Mouse (Mus musculus): ENCODE results near the gene Ptpa. TPM values are rescaled to one million over a fixed set of nuclear protein-coding genes. Genes with fewer than 3 reads are reported as not detected.

The Ptpa gene
- total RNA-seq, 2 experiments from 2014 or later, result 134 to 138 TPM

DNA sequence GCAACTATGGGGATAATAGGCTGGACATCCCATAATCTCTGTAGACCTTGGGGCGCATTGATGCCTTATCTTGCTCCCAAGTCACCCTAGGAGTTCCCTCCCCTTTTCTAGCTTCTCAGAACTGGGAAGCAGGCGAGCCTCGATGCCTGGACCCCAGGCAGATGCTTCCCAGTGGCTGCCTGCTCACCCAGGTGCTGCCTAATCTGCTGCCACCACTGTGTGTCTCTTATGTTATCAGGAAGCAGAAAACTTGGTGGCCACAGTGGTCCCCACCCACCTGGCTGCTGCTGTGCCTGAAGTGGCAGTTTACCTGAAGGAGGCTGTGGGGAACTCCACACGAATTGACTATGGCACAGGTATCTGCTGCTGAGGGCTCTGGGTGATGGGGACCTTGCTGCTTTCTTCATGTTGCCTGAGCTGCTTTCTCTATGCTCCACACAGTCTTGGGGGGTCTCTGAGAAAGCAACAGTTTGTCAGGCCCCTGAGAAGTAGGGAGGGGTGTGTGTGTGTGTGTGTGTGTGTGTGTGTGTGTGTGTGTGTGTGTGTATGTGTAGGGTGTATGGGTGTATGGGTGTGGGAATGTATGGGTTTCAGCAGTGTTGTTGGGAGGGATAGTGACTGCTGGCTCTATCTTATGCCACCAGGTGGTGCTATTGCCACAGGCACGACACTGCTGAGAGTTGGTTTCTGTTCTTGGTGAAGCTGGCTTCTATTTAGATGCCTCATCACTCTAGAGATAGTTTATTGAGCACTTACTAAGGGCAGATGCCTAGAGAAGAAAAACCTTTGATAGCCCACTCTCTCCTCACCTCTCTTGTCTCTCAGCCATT, 19.7 kb downstream of the Ptpa start:
- peak; percentile 64 to 67 for DNase-seq (ENCODE audit: low spot score in 2 of 2)

DNA sequence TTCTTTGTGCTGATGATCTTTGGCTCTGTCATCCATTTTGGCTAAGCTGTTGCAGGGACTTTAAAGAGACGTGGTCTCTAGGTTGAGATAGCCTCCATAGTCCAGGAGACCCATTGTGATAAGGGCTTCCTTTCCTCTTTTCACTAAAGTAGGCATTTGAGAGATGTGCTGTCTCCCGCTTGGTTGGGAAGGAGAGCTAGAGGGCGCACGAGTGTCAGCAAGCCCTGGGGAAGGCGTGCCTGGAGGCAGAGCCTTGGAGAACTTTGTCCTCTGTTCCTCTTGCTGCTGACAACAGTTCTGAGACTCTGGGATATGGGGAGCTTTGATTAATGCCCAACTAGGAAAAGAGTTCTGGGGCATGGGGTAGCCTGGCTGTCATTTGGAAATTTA, 20.3 kb downstream of the Ptpa start:
- DNase-seq (ENCODE audit: low spot score in 2 of 2), result peak in 1 of 2 experiments; percentile 44

DNA sequence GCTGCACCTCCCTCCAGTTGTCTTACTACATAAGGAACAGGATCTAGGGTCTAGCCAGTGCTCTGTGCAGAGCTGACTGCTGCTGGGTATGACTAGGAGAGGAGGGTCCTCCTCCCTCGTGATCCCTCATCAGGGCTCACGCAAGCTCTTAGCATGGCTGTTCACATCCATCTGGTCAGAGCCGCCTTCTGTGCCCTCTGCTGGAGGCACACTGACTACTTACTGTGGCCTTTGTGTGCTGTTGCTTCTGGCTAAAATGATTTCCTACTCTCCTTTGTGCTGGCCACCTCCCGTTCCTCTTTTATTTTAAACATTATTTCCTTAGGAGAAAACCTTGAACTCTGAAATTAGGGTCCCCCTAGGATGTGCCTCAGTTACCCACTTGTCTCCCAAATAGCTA, 21.0 kb downstream of the Ptpa start:
- DNase-seq (ENCODE audit: low spot score in 2 of 2), result no peak

DNA sequence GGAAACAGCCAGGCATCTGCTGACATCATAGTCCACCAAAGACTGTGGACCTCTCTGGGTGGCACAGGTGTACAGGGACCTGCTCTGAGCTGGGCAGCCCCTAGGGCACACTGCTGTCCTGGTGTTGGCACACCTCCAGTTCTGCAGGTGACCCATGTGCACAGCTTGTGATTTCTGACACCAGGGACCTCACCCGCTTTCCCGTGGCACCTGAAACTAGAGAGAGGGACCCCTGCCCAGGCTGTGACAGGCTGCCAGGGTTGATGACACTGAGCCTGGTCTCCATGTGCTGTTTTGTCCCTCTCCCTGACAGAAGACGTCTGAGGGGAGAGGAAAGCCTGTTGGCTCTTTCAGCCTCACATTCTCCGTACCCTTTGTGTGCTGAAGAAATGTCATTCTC, 22.0 kb downstream of the Ptpa start:
- DNase-seq (ENCODE audit: low spot score in 2 of 2), result no peak

DNA sequence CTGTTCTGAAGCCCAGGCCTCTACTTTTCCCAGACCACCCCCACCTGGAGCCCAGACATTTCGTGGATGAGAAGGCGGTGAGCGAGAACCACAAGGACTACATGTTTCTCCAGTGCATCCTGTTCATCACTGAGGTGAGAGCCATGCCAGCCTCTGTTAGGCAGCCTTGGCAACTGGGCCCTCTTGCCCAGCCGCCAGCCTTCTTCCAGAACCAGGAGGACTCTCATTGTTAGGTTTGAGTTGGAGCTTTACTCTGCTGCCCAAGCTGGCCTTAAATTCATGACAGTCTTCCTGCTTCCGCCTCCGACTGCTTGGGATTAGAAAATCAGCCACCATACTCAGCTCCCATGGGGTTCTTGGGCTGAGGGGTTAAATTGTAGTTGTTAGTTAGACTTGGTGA, 23.8 kb downstream of the Ptpa start:
- no peak for DNase-seq (ENCODE audit: low spot score in 2 of 2)

DNA sequence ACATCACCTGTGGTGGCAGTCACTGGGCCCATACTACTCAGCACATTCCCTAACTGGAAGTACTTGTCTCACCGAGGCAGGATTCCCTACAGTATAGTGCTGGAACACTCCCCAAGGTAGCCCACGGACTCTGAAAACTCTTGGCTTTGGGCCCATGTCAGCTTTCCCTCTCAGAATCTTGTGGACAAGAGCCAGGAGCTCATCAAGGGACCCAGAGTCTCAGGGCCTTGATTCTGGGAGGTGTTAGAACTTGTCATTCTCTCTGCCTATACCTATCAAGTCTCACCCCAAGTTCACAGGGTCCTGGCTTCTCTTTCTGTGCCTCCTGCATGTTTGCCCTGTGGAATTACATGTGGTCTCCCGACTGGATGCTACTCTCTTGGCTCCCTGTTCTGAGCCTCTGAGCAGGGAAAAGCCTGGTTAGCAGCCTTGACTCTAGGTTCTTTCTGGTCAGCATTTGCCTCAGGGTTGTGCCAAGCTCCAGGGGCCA, 24.4 kb downstream of the Ptpa start:
- no peak for DNase-seq (ENCODE audit: low spot score in 2 of 2)

DNA sequence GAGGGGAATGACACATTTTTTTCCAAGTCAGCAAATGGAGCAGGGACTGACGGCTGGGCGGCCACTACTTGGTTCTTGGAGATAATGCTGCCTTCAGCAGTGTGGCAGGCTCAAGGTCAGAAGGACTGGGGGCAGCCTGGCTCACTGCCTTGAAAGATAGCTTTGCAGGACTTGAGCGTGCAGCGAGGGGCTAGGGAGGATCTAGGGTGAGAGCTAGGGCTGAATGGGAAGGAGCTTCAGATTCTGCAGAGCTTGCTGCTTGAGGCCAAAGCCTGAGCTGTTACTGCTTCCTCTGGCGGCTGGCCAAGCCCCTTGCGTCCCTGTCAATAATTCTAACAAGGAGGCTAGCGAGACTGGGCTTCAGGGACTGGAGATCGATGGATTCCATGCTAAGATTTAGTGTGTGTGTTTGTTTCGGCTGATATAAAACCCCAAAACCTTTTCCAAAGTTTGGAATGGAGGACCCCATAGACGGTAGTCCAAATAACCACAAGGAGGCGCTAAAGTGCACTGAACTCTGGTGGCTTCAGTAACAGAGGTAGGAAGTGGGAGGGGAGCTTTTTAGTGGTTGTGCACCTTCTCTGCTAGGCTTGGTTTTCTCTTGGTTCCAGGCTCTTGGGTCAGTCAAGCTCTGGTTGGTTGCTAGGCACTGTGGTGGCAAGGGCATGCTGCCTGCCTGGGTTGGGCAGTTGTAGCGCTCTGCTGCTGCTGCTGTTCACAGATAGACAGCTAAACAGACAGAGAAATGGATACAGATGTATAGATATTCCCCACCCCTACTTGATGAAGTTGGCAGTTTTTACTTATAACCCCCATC, 25.1 kb downstream of the Ptpa start:
- peak; percentile 67 for DNase-seq (ENCODE audit: low spot score in 2 of 2)

DNA sequence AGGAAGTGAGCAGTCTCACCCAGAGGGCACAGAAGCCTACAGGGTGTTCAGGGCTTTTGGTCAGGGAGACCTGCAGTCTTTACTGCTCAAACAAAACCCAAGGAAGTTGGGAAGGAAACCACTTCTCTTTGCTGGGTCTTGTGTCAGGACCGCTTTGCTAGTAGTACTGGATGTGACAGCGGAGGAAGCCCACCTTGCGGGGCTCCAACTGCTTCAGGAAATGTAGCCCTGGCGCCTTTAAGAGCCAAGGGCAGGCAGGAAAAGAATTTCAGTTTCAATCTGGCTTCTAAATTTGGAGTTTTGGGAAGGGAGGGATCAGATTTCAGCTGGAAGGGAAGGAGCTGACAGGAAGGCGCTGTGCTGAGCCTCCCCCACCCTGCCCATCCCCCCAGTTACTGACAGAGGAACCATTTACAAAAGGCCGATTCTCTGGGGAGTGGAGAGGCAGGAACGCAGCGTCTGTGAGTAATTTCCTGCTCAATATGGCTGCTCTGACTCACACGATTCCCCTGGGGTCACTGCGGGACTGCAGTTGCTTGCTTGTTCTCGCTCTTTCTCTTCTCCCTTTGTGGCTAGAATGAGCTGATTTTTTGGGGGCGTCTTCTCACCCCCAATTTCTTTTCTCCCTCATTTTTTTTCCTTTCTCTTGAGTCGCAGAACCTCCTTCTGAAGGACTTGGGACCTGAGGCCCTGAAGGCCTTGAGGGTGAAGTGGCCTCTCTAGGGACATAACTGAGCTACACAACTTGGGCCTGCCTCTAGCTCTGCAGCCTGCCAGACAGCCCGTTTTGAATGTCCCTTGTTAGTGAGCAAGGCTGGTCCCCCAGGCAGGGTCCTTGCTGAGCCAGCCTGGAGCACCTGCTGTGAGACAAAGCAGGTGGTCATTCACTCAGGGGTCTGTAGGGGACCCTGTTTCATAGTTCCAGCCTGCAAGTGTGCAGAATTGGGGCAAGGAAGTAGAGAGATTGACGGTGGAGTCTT, 26.0 kb downstream of the Ptpa start:
- peak; percentile 55 to 61 for DNase-seq (ENCODE audit: low spot score in 2 of 2)

DNA sequence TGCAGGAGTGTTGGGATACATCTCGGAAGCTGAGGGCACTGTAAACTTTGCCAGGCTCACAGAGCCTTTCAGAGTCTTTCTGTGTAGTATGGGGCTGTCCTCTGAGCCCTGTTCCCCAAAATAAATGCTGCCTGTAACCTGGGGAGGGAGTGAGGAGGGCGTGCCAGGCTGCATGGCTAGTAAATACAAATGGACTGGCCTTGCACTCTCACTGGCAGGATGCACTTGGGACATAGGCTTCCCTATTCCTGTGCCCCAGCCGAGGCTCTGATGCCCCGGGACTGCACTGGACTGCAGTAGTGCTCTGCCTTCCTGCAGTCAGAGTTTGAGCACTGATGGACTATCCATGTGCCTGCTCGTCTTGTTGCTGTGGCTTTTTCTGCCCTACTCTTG, 26.7 kb downstream of the Ptpa start:
- no peak for DNase-seq (ENCODE audit: low spot score in 2 of 2)

DNA sequence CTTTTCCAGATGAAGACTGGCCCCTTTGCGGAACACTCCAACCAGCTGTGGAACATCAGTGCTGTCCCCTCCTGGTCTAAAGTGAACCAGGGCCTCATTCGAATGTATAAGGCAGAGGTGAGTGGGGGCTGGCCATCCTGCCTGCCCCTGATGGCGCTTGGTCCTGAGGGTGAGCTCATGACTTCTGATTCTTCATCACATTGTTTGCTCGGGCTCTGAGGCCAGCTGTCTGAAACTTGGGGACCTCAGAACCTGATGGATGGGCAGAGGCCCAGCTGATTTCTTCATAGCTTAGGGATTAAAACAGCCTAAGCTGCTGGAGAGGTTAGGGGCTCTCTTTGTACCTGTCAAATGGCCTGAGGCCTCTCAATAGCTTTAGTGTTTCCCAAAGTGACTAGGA, 27.4 kb downstream of the Ptpa start:
- DNase-seq (ENCODE audit: low spot score in 2 of 2), result no peak

DNA sequence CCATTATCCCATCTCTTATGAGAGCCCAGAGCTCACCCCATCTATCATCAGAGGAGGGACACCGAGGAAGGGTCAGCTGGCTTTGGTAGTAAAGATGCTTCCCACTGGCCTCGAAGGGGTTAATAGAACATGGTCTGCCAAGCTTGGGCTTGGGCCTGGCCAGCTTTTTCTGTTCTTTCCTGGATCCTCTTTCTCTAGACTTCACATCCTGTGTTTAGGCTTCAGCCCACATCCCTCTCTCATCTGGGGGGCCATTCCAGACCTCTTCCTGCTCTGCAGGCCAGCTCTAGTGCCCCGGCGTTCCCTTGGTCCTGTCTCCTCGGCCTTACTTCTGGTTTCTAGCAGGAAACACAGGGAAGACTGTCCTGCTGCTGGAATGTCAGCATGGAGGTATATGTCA, 28.2 kb downstream of the Ptpa start:
- DNase-seq (ENCODE audit: low spot score in 2 of 2), result no peak

DNA sequence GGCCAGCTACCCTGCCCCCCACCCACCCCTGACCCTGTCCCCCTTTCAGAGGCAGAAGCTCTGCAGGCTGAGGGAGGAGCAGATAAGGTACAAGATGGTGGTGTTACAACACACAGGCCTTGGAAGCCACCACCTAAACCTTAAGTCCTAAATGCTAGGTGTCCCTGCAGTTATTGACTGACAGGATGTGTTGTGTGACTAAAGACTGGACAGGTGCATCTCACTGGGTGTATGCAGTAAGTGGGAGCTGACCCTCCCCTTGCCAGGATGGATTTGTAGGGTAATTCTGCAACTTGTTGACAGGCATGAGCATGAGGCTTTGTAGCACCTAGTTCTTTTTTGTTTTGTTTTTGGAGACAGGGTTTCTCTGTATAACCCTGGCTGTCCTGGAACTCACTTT, 28.6 kb downstream of the Ptpa start:
- no peak for DNase-seq (ENCODE audit: low spot score in 2 of 2)

DNA sequence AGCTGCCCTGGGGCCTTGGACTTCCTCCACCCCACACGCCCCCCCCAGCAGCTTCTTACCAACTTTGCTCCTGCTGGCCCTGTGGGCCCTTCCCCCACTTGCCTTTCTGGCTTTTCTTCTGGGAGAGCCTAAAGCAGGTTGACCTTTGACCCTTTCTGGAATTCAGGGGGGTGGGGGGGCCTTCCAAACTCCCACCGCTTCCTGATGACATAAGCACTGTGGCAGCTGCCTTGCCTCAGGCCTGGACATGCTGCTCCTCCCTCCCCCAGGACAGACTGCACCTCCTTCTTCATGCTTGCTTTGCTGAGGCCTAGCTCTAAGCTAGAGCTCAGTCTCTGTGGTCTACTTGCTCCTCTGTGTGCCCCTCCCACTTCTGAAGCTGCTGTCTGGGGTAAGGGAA, 29.5 kb downstream of the Ptpa start:
- no peak for DNase-seq (ENCODE audit: low spot score in 2 of 2)

DNA sequence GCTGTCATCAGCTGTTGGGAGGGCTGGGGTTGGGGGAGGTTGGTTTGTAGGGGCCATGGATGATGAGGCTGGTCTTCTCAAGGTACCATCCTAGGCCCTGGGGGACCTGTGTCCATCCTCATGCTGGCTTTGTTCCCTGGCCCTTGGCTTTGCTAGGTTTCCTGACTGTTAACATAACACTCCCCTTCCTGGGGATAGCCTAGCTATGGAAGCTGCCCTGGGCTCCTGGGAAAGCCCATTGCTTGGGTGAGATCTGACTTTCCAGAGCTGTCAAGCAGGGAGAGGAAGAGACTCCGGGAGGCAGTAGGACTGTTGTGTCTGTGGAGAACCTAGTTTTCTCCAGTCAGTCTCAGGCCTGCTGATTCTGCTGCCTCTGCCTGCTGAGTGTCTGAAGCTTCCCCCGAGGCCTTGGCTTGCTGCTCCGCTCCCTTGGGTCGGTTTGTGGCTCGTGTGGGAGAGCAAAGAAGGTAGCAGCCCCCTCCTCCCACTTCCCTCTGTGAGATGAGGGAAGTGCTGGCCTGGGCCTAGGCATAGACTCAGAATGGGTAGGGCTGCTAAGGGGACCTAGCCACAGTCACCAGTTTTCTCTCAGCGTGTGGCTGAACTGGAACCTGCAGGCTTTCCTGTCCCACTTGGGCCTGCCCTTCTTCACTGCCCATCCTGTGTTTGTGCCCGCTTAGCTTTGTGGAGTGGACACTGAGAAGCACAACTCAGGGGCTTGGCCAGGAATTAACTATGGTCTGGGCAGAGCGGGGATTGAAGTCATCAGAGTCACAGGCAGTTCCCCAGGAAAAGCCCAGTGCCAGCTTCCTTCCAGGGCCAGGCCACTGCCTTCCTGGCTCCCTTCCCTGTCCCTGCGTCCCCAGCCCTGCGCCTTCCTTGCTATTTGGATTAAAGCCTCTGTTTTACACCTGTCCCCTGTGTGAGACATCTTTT, 31.3 kb downstream of the Ptpa start:
- DNase-seq (ENCODE audit: low spot score in 2 of 2), result no peak

DNA sequence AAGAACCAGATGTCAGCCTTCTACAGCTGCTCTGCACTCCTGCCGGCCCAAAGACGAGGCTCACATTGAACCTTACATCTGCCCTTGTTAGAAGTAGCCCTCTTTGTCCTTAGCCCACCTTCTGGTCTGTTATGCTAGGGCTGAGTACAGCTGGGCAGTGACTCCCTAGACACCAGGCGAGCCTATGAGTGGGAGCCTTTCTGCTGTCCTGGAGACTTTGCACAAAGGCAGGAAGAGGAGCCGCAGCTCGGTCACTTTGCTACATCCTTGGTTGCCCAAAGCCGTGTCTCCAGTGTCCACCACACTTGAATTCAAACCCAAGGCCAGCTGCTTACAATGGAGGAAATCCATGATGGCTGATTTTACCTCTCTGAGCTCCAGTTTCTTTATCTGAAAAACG, 32.5 kb downstream of the Ptpa start:
- no peak for DNase-seq (ENCODE audit: low spot score in 2 of 2)

DNA sequence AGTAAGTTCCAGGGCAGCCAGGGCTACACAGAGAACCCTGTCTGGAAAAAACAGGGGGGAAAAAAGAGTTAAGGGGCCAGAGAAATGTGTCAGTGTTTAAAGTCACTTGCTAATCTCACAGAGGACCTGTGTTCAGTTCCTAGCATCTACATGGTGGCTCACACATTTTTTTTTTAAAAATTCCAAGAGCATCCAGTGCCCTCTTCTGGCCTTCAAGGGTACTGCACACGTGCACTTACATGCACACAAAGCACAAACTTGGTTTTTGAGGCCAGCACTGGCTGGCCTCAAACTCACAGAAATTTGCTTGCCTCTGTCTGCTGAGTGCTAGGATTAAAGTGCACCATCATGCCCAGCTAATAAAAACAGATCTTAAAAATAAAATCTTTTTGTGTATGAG, 34.7 kb downstream of the Ptpa start:
- DNase-seq (ENCODE audit: low spot score in 2 of 2), result no peak

DNA sequence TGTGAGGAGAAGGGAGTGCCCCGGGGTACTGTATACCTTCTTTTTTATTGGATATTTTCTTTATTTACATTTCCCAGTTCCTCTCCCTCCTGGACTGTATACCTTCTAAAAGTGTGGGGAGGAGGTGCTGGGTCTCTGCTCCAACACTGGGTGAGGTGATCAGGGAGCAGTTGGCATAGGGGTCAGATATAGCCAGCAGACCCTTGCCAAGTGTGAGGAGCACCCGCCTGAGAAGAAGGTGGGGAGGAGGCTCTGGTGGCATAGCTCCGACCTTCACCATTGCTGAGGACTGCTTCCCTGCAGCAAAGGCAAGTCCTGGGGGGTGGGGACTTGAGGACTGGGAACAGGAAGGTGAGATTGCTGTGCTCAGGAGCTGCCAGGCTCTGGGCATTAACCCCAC, 35.7 kb downstream of the Ptpa start:
- no peak for DNase-seq (ENCODE audit: low spot score in 2 of 2)

DNA sequence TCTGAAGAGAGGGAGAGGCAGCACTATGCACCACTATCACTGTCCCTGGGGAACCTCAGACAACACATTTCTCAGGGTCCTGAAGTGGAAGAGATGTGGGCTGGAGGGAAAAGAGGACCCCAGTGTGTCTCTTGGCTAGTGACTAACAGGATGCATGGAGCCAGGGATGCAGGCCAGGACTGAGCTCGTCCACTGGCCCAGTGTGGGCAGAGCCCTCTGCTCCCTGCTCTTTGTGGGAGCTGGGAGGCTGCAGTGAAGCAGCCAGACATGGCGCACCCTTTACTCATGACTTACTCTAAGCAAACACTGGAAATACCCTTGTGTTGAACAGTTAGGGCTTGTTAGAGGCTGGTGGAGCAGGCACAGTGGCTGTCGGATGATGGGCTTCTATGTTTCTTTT, 37.7 kb downstream of the Ptpa start:
- no peak for DNase-seq (ENCODE audit: low spot score in 2 of 2)

DNA sequence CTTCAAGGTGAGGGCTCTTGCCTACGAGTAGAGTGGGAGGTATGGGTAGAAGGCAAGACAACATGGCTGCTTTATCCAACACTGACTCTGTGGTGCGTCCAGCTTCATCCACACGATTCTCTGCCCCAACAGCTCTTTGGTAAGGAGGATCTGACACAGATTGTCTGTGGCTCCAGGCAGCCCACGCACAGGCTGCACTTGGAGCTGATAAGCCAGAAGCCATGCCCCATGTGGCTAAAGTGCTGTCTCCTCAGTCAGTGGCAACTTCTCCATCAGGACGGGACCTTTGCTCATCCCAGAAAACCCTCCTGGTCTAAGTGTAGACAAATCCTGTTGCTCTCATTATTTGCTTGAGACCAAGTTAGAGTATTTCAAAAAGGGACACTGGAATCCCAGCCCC, 38.7 kb downstream of the Ptpa start:
- no peak for DNase-seq (ENCODE audit: low spot score in 2 of 2)
